Mouse (Mus musculus) naive thymus-derived CD4-positive, alpha-beta T cell, adult 5 months (primary cell): ENCODE measurements around the gene Gm17190. TPM values are rescaled to one million over a fixed set of nuclear protein-coding genes. Genes with fewer than 3 reads are reported as not detected.

Experiments used
- polyA plus RNA-seq: library from polyadenylated mRNA; unstranded; fragments of 100-300 nt; shearing (Covaris generic); gene quantifications from one replicate; pipeline ENCODE4 v1.2.1, GENCODE M21; 2017

The Gm17190 gene
- polyA plus RNA-seq, result not detected

DNA sequence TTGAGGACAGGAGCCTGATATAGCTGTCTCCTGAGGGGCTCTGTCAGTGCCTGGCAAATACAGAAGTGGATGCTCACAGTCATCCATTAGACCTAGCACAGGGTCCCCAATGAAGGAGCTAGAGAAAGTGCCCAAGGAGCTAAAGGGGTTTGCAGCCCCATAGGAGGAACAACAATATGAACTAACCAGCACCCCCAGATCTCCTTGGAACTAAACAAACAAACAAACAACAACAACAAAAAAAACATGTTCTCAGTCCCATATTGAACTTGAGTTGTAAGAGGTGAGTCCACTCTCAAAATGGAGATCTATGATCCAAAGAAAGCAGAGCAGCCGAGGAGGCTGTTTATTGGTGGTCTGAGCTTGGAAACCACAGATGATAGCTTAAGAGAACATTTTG, at the start of gene Gm17190:
Gm17190 (plus strand) TSS at position 301 of the 400 bp plus-strand sequence.

GRCm38 (mm10) chr13:96081276-96081675, 578 bp upstream of the Gm17190 start, which contains the start of gene Gm20075:
TSS of gene Gm20075 (minus strand) at chr13:96081376.

GRCm38 (mm10) chr13:96132401-96132816, 50.6 kb downstream of the Gm17190 start, which contains the start of gene Sv2c:
TSS of gene Sv2c (minus strand) at chr13:96132577.

Other genes starting within 250 kb of the Gm17190 start
- 38.1 TPM for gene Iqgap2, start 190.1 kb upstream of the Gm17190 start, polyA plus RNA-seq
- 19.0 TPM for gene Gm20075, start 678 bp upstream of the Gm17190 start, polyA plus RNA-seq
- gene Sv2c, start 50.5 kb downstream of the Gm17190 start, polyA plus RNA-seq, result 2.0 TPM